Mouse (Mus musculus) thymus, adult 2 months (tissue): ENCODE data around the gene Gm5737.

Experiments used
- CTCF ChIP-seq: fragments of 200-500 bp; IDR thresholded peaks from 2 replicates; pipeline ENCODE4 v1.5.1; 2012; ENCODE audit warnings: mild to moderate bottlenecking, control low read depth, low read length, moderate library complexity, borderline replicate concordance; ENCODE audit not compliant: control insufficient read depth, poor library complexity, insufficient read depth; ENCODE audit errors: extremely low read depth
- POLR2A ChIP-seq: fragments of 200-500 bp; IDR thresholded peaks from 2 replicates; pipeline ENCODE4 v1.6.1; 2012; ENCODE audit warnings: mild to moderate bottlenecking, low read length, control low read depth, moderate library complexity; ENCODE audit not compliant: control insufficient read depth, poor library complexity, insufficient read depth; ENCODE audit errors: extremely low read depth

- no peak for TF ChIP-seq CTCF
- no peak for TF ChIP-seq POLR2A
These were observed 22.3 kb downstream of the Gm5737 start for GRCm38 (mm10) chr7:120834426-120834825.
